Mouse (Mus musculus): ENCODE results near the gene Tat.
"Not testable (repeated sequence)": the region's sequence is repeated elsewhere in the genome, so short reads cannot be mapped to it uniquely, and the experiment has no call there.

Gene Tat

DNA sequence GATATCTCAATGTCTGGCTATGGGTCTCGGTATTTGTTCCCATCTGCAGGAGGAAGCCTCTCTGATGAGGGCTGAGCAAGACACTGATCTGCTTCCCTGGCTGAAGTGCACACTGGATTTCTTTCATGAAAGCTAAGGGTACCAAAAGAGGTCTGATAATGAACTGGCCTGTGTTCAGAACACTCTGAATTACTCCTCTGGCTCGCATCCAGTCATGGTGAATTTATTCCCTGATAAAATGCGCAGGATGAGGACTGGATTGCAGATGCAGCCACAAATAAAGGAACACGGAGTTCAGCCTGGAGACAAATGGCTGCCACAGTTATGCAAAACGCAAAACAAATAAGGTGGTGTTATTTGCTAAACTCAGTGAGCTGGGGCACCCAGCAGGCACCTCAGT is 6.3 kb upstream of the Tat start:
- no peak for DNase-seq (ENCODE audit: low spot score)

GRCm38 (mm10) chr8:109986384-109986783 is 3.9 kb upstream of the Tat start:
- DNase-seq (ENCODE audit: low spot score), result no peak

GRCm38 (mm10) chr8:109987776-109988175 is 2.5 kb upstream of the Tat start:
- no peak for DNase-seq (ENCODE audit: low spot score)

- DNase-seq (ENCODE audit: low spot score), result no peak
Observed at GRCm38 (mm10) chr8:109989151-109989550, 1.1 kb upstream of the Tat start.

DNA sequence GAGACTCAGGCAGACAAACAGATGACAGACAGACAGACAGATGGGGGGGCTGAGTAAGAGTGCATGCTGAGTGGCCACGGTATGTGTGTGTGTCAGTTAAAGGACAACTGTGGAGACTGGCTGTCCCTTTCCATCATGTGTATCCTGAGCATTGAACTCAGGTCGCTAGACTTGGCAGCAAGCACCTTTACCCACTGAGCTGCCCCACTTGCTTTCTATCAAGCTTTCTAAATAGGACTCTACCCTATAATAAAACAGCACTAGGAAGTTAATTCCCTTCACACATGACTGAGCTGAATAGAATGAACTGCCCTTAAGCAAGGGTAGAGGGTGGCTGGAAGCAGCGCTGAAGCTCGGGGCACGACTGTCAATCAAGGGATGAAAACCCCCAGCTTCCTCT is 1.9 kb downstream of the Tat start:
- no peak for DNase-seq (ENCODE audit: low spot score)

- DNase-seq (ENCODE audit: low spot score), result no peak
Observed at GRCm38 (mm10) chr8:109992951-109993350, 2.7 kb downstream of the Tat start.

DNA sequence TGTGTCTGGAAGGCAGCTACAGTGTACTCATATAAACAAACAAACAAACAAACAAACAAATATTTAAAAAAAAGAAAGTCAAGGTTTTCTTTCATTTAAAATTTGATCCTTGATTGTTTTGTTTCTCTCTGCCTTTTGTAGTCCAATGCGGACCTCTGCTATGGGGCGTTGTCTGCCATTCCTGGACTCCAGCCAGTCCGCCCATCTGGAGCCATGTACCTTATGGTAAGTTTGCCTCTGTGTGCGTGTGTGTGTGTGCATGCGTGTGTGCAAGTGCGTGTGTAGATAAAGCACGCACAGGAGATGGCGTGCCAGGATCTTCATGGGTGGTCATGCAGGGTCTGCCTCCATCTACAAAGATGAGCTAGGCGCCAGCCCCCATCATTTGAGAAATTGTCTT is 7.1 kb downstream of the Tat start:
- no peak for DNase-seq (ENCODE audit: low spot score)

DNA sequence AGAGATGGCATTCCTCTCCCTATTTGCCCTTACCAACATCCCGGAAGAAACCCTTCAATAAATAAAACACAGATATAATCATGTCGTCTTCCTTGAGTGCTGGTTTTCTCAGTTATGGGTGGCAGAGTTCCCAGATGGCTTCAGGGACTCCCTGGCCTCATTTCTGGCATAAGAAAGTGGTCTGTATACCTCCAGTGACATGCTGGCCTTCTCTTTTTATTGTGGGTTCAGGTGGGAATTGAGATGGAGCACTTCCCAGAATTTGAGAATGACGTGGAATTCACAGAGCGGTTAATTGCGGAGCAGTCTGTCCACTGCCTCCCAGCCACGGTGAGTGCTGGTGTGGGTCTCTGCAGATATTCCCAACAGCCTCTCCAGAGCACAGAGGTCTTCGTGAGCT is 7.8 kb downstream of the Tat start:
- DNase-seq (ENCODE audit: low spot score), result no peak

DNA sequence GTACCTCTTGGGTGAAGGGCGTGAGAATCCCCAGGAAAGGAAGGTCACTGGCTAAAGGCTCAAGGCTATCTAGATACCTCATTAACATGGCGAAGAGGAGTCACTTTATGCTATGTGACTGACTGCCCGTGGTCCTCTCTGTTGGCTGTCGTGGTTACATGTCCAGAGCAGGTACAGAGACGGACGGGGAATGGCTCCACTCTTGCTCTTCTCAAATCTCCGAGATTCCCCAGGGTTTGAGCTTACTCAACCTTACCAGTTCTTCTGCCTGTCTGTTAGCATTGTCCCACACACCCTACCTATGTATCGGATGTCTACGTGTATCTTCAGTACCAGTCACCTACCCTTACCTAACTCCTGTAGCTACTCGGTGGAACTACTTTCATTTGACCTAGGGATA is 9.7 kb downstream of the Tat start:
- DNase-seq (ENCODE audit: low spot score), result no peak

DNA sequence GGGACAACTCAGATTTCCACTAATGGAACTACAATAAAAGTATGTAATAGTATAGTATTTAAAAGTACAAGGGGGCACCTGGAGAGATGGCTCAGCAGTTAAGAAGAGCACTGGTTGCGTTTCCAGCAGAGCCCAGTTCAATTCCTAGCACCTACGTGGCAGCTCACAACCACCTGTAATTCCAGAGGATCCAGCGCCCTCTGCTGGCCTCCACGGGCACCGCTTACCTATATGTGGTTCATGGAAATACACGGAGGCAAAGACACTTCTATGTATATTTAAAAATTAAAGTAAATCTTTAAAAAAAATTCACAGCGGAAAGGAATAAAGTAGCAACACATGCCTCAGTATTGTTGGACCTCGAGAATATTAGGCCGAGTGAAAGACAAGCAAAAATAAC is 12.7 kb downstream of the Tat start:
- DNase-seq (ENCODE audit: low spot score), result peak; percentile 53

DNA sequence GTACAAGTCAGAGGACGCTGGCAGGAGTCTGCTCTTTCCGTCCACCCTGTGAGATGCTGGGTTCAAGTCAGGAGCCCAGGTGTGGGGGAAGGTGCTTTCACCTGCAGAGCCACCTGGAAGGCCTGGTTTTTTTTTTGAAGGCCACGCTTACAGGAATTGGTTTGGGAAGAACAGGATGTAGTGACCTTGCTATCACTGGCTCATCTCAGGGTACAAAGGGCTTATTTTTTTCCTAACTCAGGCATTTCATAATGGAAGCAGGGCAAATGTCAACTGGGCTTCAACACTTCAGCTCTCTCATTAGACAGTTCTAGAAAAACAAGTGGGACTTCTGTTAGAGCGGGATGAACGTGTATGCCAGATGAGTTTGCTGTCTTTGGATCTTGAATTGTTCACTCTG is 14.1 kb downstream of the Tat start:
- no peak for DNase-seq (ENCODE audit: low spot score)

GRCm38 (mm10) chr8:110006312-110007023 is 16.2 kb downstream of the Tat start:
- no peak for DNase-seq (ENCODE audit: low spot score)

DNA sequence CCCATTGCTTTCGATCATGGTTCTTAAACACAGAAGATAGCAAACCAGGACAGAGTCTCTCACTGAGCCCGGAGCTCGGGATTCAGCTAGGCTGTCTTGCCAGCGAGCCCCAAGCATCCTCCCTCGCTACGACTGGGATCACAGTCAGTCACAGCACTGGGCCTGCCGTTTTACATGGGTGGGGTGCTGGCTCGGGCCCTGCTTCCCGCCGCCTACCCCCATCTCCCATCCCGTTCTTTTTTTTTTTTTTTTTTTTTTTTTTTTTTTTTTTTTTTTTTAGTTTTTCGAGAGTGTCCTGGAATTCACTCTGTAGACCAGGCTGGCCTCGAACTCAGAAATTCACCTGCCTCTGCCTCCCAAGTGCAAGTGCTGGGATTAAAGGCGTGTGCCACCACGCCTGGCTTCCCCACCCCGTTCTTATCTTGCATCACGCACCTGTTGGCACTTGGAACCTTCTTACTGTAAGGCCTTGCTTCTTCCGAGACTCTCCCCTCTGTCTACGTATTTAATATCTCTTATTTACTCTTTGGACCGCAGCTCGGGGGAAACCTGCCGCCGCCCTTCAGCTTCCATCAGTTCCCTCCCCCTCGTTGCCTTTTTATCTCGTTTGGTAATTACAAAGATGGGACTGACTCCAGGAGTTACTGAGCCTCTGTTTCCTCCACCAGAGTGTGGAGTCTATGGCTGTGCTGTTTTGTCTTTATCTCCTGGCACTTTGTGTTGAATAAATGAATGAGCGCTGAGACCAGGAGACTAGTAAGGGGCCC is 18.2 kb downstream of the Tat start:
- DNase-seq (ENCODE audit: low spot score), result no peak

GRCm38 (mm10) chr8:110008995-110009446 is 18.8 kb downstream of the Tat start:
- DNase-seq (ENCODE audit: low spot score), result no peak

- peak; percentile 78 for DNase-seq (ENCODE audit: low spot score)
Observed at GRCm38 (mm10) chr8:110010868-110011267, 20.6 kb downstream of the Tat start.

- DNase-seq (ENCODE audit: low spot score), result no peak
Observed at GRCm38 (mm10) chr8:110022081-110022480, 31.8 kb downstream of the Tat start.

GRCm38 (mm10) chr8:110022768-110023344 is 32.6 kb downstream of the Tat start:
- no peak for DNase-seq (ENCODE audit: low spot score)

- DNase-seq (ENCODE audit: low spot score), result not testable (repeated sequence)
Observed at GRCm38 (mm10) chr8:110033771-110034170, 43.5 kb downstream of the Tat start.

- DNase-seq (ENCODE audit: low spot score), result no peak
Observed at GRCm38 (mm10) chr8:110034331-110034730, 44.1 kb downstream of the Tat start.

DNA sequence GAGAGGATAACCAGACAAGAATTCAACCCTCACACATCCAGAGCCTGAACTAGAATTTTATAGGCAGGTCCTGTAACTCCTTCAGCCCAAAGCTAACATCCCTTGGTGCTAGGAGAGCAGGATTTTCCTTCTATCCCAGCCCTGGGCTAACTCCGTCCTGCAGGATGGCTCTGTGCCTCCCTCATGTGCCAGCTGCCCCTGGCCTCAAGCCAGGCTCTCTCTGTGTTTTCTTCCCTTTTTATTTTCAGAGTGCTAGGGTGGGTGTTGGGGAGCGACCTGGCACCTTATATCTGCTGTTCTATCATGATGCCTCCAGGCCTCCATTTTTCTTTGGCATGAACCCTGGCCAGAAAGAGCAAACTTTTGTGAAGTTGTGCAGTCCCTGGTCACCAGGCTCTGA is 45.9 kb downstream of the Tat start:
- peak; percentile 49 for DNase-seq (ENCODE audit: low spot score)

- no peak for DNase-seq (ENCODE audit: low spot score)
Observed at GRCm38 (mm10) chr8:110039216-110039615, 49.0 kb downstream of the Tat start.

GRCm38 (mm10) chr8:110039659-110040058 is 49.4 kb downstream of the Tat start, which contains the start of gene Chst4:
Gene Chst4 (minus strand): TSS chr8:110039740.
- DNase-seq (ENCODE audit: low spot score), result no peak

GRCm38 (mm10) chr8:110040509-110040908 is 50.3 kb downstream of the Tat start:
- DNase-seq (ENCODE audit: low spot score), result no peak
